Mouse (Mus musculus) stomach, postnatal 0 days (tissue): ENCODE measurements around the gene Apoa2. TPM values are rescaled to one million over a fixed set of nuclear protein-coding genes. Genes with fewer than 3 reads are reported as not detected.

Experiments
- ATAC-seq: fragments of 200-750 bp; cut with Nextera tagmentation; 2 replicates; pipeline ENCODE4 v1.8.0; 2017; ENCODE audit not compliant: low FRiP score, low TSS enrichment
- DNase-seq: peaks from one replicate; pipeline ENCODE4 v3.0.0-alpha.2; 2016; ENCODE audit warnings: low spot score
- H3K27ac ChIP-seq: fragments of 300-500 bp; sonication (generic); replicated peaks from 2 replicates; pipeline ENCODE4 v1.5.1; 2014; ENCODE audit warnings: mild to moderate bottlenecking, control low read depth
- H3K27me3 ChIP-seq: fragments of 300-500 bp; sonication (generic); 2 replicates; pipeline ENCODE4 v1.6.1; 2014; ENCODE audit warnings: low read length; ENCODE audit not compliant: control insufficient read depth, insufficient read depth
- H3K36me3 ChIP-seq: fragments of 300-500 bp; sonication (generic); 2 replicates; pipeline ENCODE4 v1.6.1; 2014; ENCODE audit warnings: low read length, mixed read lengths; ENCODE audit not compliant: control insufficient read depth, insufficient read depth
- H3K4me1 ChIP-seq: fragments of 300-500 bp; sonication (generic); replicated peaks from 2 replicates; pipeline ENCODE4 v1.6.1; 2014; ENCODE audit warnings: antibody characterized with exemption; ENCODE audit not compliant: control insufficient read depth, insufficient read depth
- H3K4me2 ChIP-seq: fragments of 300-500 bp; sonication (generic); replicated peaks from 2 replicates; pipeline ENCODE4 v1.6.1; 2014; ENCODE audit warnings: low read depth, mild to moderate bottlenecking, control low read depth, moderate library complexity
- H3K4me3 ChIP-seq: fragments of 300-500 bp; sonication (generic); 2 replicates; pipeline ENCODE4 v1.5.1; 2014; ENCODE audit warnings: low read depth, low read length, control low read depth
- H3K9ac ChIP-seq: fragments of 300-500 bp; sonication (generic); 2 replicates; pipeline ENCODE4 v1.6.1; 2014; ENCODE audit warnings: mild to moderate bottlenecking, low read length, control low read depth, mixed read lengths
- H3K9me3 ChIP-seq: fragments of 300-500 bp; sonication (generic); 2 replicates; pipeline ENCODE4 v1.6.1; 2016; ENCODE audit warnings: low read length; ENCODE audit not compliant: control insufficient read depth
- CTCF ChIP-seq: IDR thresholded peaks from 2 replicates; pipeline ENCODE4 v1.5.1; 2016; ENCODE audit warnings: antibody characterized with exemption, low read depth, mild to moderate bottlenecking, moderate library complexity
- EP300 ChIP-seq: optimal IDR thresholded peaks from 2 replicates; pipeline ENCODE3; 2016; ENCODE audit warnings: antibody characterized with exemption
- WGBS: fragments of 180-500 bp; shearing (Covaris S2); extraction: QIAGEN DNeasy Blood & Tissue Kit; methylation state at CpG from one replicate; pipeline ENCODE4 v1.1.7; 2014; 5-methylcytosine and 5-hydroxymethylcytosine counted together
- polyA plus RNA-seq: library from polyadenylated mRNA; unstranded; fragments of >200 nt; fragmentation: Nextera tagmentation; extraction: Ambion mirVana; gene quantifications from 2 replicates; pipeline ENCODE4 v1.2.1, GENCODE M21; 2015

Apoa2 gene
- polyA plus RNA-seq, 1 experiment from 2014 or later: 26.3 TPM

DNA sequence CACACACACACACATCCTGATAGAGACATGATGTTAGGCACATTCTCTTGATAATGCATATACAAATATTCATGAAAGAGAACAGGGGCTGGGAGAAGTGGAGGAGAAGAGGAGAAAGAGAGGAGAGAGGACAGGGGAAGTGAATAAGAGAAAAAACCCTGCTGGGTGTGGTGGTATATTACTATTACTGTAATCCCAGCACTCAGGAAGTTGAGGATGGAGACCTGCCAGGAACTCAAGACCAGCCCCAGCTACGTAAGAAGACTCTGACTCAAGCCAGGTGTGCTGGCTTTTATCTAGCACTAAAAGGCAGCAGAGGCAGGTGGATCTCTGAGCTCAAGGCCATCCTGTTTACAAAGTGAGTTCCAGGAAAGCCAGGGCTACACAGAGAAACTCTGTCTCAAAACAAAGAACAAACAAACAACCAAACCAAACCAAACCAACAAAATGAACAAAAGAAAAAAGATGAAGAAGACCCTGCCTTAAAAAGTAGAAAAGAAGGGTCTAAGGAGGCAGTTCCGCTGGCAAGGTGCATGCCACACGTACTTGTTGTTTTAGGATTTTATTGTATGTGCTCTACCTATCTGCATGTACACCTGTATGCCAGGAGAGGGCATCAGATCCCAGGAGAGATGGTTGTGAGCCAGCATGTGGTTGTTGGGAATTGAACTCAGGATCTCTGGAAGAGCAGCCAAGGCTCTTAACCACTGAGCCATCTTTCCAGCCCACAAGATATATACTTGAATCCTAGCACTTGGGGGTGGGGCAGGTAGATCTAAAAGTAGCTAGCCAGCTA lies 39.0 kb downstream of the Apoa2 start:
- no peaks in the 10 kb centered on the region for H3K36me3 ChIP-seq
- 64% methylated on average over 3 of the region's 3 CpGs for WGBS
- no peak for DNase-seq

DNA sequence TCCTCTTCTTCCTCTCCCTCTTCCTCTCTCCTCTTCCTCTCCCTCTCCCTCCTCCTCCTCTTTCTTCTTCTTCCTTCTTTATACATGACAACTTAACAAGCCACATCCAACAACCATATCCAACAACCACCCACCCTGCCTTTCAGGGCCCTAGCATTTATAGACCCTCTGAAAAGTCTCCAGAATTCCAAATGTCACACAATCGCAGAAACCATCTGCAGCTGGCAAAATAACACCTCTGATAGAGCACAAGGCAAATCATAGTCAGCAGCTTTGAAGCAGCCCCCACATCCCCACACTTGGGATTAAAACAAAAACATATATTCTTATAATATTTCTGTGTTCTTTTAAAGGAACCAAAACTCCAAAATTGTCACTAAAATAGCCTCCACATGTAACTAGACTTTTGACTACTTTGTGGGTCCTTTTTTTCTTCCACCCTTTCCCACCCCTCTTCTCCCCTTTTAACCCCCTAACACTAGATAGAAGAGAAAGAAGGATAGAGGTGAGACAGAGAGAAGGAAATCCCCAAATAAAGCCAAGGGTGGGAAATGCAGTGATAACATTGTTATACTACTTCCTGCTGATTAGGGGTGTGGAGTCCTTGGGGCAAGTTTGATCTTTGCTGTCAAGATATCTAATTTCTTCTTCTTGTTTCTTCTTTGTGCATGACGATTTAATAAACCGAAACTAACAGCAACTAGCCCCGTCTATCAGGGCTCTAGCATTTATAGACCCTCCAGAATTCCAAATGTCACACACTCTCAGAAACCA lies 41.3 kb downstream of the Apoa2 start:
- no peaks in the 10 kb centered on the region for H3K9me3 ChIP-seq
- no peak overlapping the region for H3K27ac ChIP-seq
- ATAC-seq (no peak), DNase-seq (no peak)
- no peaks in the 10 kb centered on the region for H3K36me3 ChIP-seq
- no peak overlapping the region for H3K9ac ChIP-seq
- H3K4me1 ChIP-seq: 0 out of 2 replicates have a peak, but pooled peaks cover 5% of the 10 kb centered on the region
- 48% methylated on average over 4 of the region's 4 CpGs for WGBS
- no peaks in the 10 kb centered on the region for H3K27me3 ChIP-seq
- H3K4me3 ChIP-seq: no peak overlapping the region
- no peak overlapping the region for H3K4me2 ChIP-seq
- no peak for TF ChIP-seq EP300
- TF ChIP-seq CTCF: no peak

More for the DNA sequence above, 39.0 kb downstream of the Apoa2 start:
- ATAC-seq: peak; percentile 27; the same call in 1 of the 2 replicates
- Histone ChIP-seq H3K4me2 (no peak overlapping the region), H3K27me3 (no peaks in the 10 kb centered on the region), H3K27ac (peak overlapping the region; percentile 84), H3K9me3 (no peaks in the 10 kb centered on the region), H3K4me3 (no peak overlapping the region), H3K4me1 (0 out of 2 replicates have a peak, but pooled peaks cover 3% of the 10 kb centered on the region), H3K9ac (no peak overlapping the region)
- TF ChIP-seq EP300: no peak
- TF ChIP-seq CTCF: peak; percentile 50

GRCm38 (mm10) chr1:171268341-171268740 lies 43.5 kb downstream of the Apoa2 start:
- TF ChIP-seq CTCF: no peak
- no peak for TF ChIP-seq EP300
- Histone ChIP-seq H3K9me3 (no peaks in the 10 kb centered on the region), H3K27me3 (no peaks in the 10 kb centered on the region), H3K9ac (no peak overlapping the region), H3K4me2 (no peak overlapping the region), H3K27ac (peak overlapping the region; percentile 30; the same call in 1 of the 2 replicates), H3K4me1 (0 out of 2 replicates have a peak, but pooled peaks cover 2% of the 10 kb centered on the region), H3K4me3 (no peak overlapping the region), H3K36me3 (peaks cover 3% of the 10 kb centered on the region; the same call in 1 of the 2 replicates)
- DNase-seq (no peak), ATAC-seq (no peak)
- WGBS: 68% methylated on average over 1 of the region's 1 CpGs

- 0 out of 2 replicates have a peak, but pooled peaks cover 2% of the 10 kb centered on the region for H3K4me1 ChIP-seq
- H3K9me3 ChIP-seq: no peaks in the 10 kb centered on the region
- peak within 1 kb of the TSS; percentile 80 for H3K9ac ChIP-seq
- no peak for TF ChIP-seq CTCF
- no peak for TF ChIP-seq EP300
- WGBS: 3% methylated on average over 36 of the region's 36 CpGs
- peak within 1 kb of the TSS; percentile 98 for H3K4me2 ChIP-seq
- peak; percentile 93 for ATAC-seq
- H3K27me3 ChIP-seq: no peaks in the 10 kb centered on the region
- peaks cover 4% of the 10 kb centered on the region; the same call in 1 of the 2 replicates for H3K36me3 ChIP-seq
- peak within 1 kb of the TSS; percentile 89 for H3K27ac ChIP-seq
- H3K4me3 ChIP-seq: peak within 1 kb of the TSS; percentile 80
- DNase-seq: peak; percentile 98
These were observed 45.2 kb downstream of the Apoa2 start, which contains the start of gene B4galt3 for GRCm38 (mm10) chr1:171269848-171270572. Gene B4galt3 (plus strand): TSS chr1:171270328.

GRCm38 (mm10) chr1:171270573-171270900 lies 45.7 kb downstream of the Apoa2 start:
- no peak for TF ChIP-seq EP300
- no peak for TF ChIP-seq CTCF
- H3K27me3 ChIP-seq: no peaks in the 10 kb centered on the region
- peak; percentile 83 for DNase-seq
- 0 out of 2 replicates have a peak, but pooled peaks cover 2% of the 10 kb centered on the region for H3K4me1 ChIP-seq
- no peaks in the 10 kb centered on the region for H3K9me3 ChIP-seq
- H3K4me3 ChIP-seq: peak overlapping the region; percentile 80
- peak; percentile 88 for ATAC-seq
- peak overlapping the region; percentile 80 for H3K9ac ChIP-seq
- peak overlapping the region; percentile 89 for H3K27ac ChIP-seq
- H3K36me3 ChIP-seq: peaks cover 7% of the 10 kb centered on the region; the same call in 1 of the 2 replicates
- H3K4me2 ChIP-seq: peak overlapping the region; percentile 98
- under 1% methylated on average over 18 of the region's 19 CpGs for WGBS
